Mouse (Mus musculus) embryonic facial prominence, embryonic 10.5 days (tissue): ENCODE data around the gene Shroom3. TPM values are rescaled to one million over a fixed set of nuclear protein-coding genes. Genes with fewer than 3 reads are reported as not detected.
"Not testable (repeated sequence)": the region's sequence is repeated elsewhere in the genome, so short reads cannot be mapped to it uniquely, and the experiment has no call there.

ENCODE experiments used
- DNase-seq: peaks from one replicate; pipeline ENCODE4 v3.0.0-alpha.2; 2017; ENCODE audit warnings: low spot score
- H3K27ac ChIP-seq: fragments of 300-500 bp; sonication (generic); replicated peaks from 2 replicates; pipeline ENCODE4 v1.5.1; 2016; ENCODE audit warnings: mild to moderate bottlenecking
- H3K27me3 ChIP-seq: fragments of 300-500 bp; sonication (generic); replicated peaks from 2 replicates; pipeline ENCODE4 v1.6.1; 2016; ENCODE audit warnings: low read depth, mild to moderate bottlenecking; ENCODE audit not compliant: poor library complexity, severe bottlenecking
- H3K36me3 ChIP-seq: fragments of 300-500 bp; sonication (generic); replicated peaks from 2 replicates; pipeline ENCODE4 v1.6.1; 2016; ENCODE audit warnings: mild to moderate bottlenecking, moderate library complexity
- H3K4me1 ChIP-seq: fragments of 300-500 bp; sonication (generic); 2 replicates; pipeline ENCODE4 v1.6.1; 2016
- H3K4me3 ChIP-seq: fragments of 300-500 bp; sonication (generic); 2 replicates; pipeline ENCODE4 v1.5.1; 2016; ENCODE audit warnings: mild to moderate bottlenecking, moderate library complexity
- H3K9me3 ChIP-seq: fragments of 300-500 bp; sonication (generic); 2 replicates; pipeline ENCODE4 v1.6.1; 2016; ENCODE audit warnings: mild to moderate bottlenecking
- WGBS: fragments of 180-500 bp; shearing (Covaris S2); methylation state at CpG from one replicate; pipeline ENCODE4 v1.1.7; 2016; 5-methylcytosine and 5-hydroxymethylcytosine counted together
- polyA plus RNA-seq: library from polyadenylated mRNA; unstranded; fragments of >200 nt; fragmentation: Nextera tagmentation; extraction: Ambion mirVana; gene quantifications from 2 replicates; pipeline ENCODE4 v1.2.1, GENCODE M21; 2016

Gene Shroom3
- polyA plus RNA-seq, 1 experiment from 2014 or later, result 4.8 TPM

- H3K4me3 ChIP-seq, result no peak overlapping the region
- H3K9me3 ChIP-seq, result no peaks in the 10 kb centered on the region
- peaks cover 29% of the 10 kb centered on the region for H3K36me3 ChIP-seq
- peak overlapping the region; percentile 37; the same call in 1 of the 2 replicates for H3K27ac ChIP-seq
- no peak for DNase-seq
- WGBS, result 34% methylated on average over 9 of the region's 9 CpGs
- H3K27me3 ChIP-seq, result no peaks in the 10 kb centered on the region
- H3K4me1 ChIP-seq, result peaks cover 47% of the 10 kb centered on the region
These were observed 235.6 kb downstream of the Shroom3 start for GRCm38 (mm10) chr5:92918866-92919265.

- no peak for DNase-seq
- no peak overlapping the region for H3K4me3 ChIP-seq
- WGBS, result 63% methylated on average over 14 of the region's 14 CpGs
These were observed 236.2 kb downstream of the Shroom3 start for GRCm38 (mm10) chr5:92919390-92919789.

GRCm38 (mm10) chr5:92920984-92921383 lies 237.7 kb downstream of the Shroom3 start:
- Histone ChIP-seq H3K36me3 (peaks cover 29% of the 10 kb centered on the region), H3K27ac (no peak overlapping the region), H3K4me1 (peaks cover 47% of the 10 kb centered on the region), H3K27me3 (no peaks in the 10 kb centered on the region), H3K4me3 (no peak overlapping the region), H3K9me3 (no peaks in the 10 kb centered on the region)
- no peak for DNase-seq
- 97% methylated on average over 8 of the region's 8 CpGs for WGBS

More at GRCm38 (mm10) chr5:92919390-92919789, 236.2 kb downstream of the Shroom3 start:
- Histone ChIP-seq H3K36me3 (peaks cover 29% of the 10 kb centered on the region), H3K27me3 (no peaks in the 10 kb centered on the region), H3K27ac (no peak overlapping the region), H3K4me1 (peaks cover 49% of the 10 kb centered on the region), H3K9me3 (no peaks in the 10 kb centered on the region)

GRCm38 (mm10) chr5:92921728-92922127 lies 238.5 kb downstream of the Shroom3 start:
- Histone ChIP-seq H3K27ac (no peak overlapping the region), H3K27me3 (no peaks in the 10 kb centered on the region), H3K36me3 (peaks cover 31% of the 10 kb centered on the region), H3K9me3 (no peaks in the 10 kb centered on the region), H3K4me1 (peaks cover 42% of the 10 kb centered on the region), H3K4me3 (no peak overlapping the region)
- DNase-seq, result no peak
- 83% methylated on average over 8 of the region's 8 CpGs for WGBS

GRCm38 (mm10) chr5:92922981-92923380 lies 239.7 kb downstream of the Shroom3 start:
- H3K27ac ChIP-seq, H3K9me3 ChIP-seq, H3K27me3 ChIP-seq, DNase-seq, H3K4me3 ChIP-seq: not testable (repeated sequence)
- Histone ChIP-seq H3K4me1 (peaks cover 45% of the 10 kb centered on the region), H3K36me3 (peaks cover 38% of the 10 kb centered on the region)
- 94% methylated on average over 5 of the region's 5 CpGs for WGBS

GRCm38 (mm10) chr5:92924851-92925477 lies 241.7 kb downstream of the Shroom3 start:
- Histone ChIP-seq H3K4me1 (peaks cover 31% of the 10 kb centered on the region), H3K36me3 (peaks cover 33% of the 10 kb centered on the region), H3K9me3 (no peaks in the 10 kb centered on the region), H3K4me3 (peak overlapping the region; percentile 44), H3K27ac (peak overlapping the region; percentile 70), H3K27me3 (no peaks in the 10 kb centered on the region)
- WGBS, result 5% methylated on average over 17 of the region's 17 CpGs
- DNase-seq, result peak; percentile 60

- H3K36me3 ChIP-seq, result peaks cover 25% of the 10 kb centered on the region
- H3K9me3 ChIP-seq, result no peaks in the 10 kb centered on the region
- no peak overlapping the region for H3K27ac ChIP-seq
- no peak for DNase-seq
- H3K4me3 ChIP-seq, result no peak overlapping the region
- 81% methylated on average over 10 of the region's 10 CpGs for WGBS
- peaks cover 56% of the 10 kb centered on the region for H3K4me1 ChIP-seq
- H3K27me3 ChIP-seq, result no peaks in the 10 kb centered on the region
These were observed 244.4 kb downstream of the Shroom3 start for GRCm38 (mm10) chr5:92927667-92928066.

GRCm38 (mm10) chr5:92930557-92930956 lies 247.3 kb downstream of the Shroom3 start:
- H3K4me1 ChIP-seq, result peaks cover 50% of the 10 kb centered on the region
- no peak for DNase-seq
- H3K27me3 ChIP-seq, result no peaks in the 10 kb centered on the region
- peaks cover 31% of the 10 kb centered on the region for H3K36me3 ChIP-seq
- no peak overlapping the region for H3K27ac ChIP-seq
- H3K4me3 ChIP-seq, result no peak overlapping the region
- 56% methylated on average over 6 of the region's 6 CpGs for WGBS
- no peaks in the 10 kb centered on the region for H3K9me3 ChIP-seq

- no peak for DNase-seq
- no peaks in the 10 kb centered on the region for H3K27me3 ChIP-seq
- H3K4me3 ChIP-seq, result no peak overlapping the region
- no peaks in the 10 kb centered on the region for H3K9me3 ChIP-seq
- H3K4me1 ChIP-seq, result peaks cover 47% of the 10 kb centered on the region
- peak overlapping the region; percentile 26; the same call in 1 of the 2 replicates for H3K27ac ChIP-seq
- 69% methylated on average over 16 of the region's 16 CpGs for WGBS
- peaks cover 35% of the 10 kb centered on the region for H3K36me3 ChIP-seq
These were observed 248.1 kb downstream of the Shroom3 start for GRCm38 (mm10) chr5:92931298-92931697.

GRCm38 (mm10) chr5:92933010-92933409 lies 249.8 kb downstream of the Shroom3 start:
- Histone ChIP-seq H3K27ac (no peak overlapping the region), H3K4me3 (no peak overlapping the region), H3K4me1 (peaks cover 39% of the 10 kb centered on the region), H3K9me3 (no peaks in the 10 kb centered on the region), H3K27me3 (no peaks in the 10 kb centered on the region), H3K36me3 (peaks cover 36% of the 10 kb centered on the region)
- 87% methylated on average over 10 of the region's 10 CpGs for WGBS
- no peak for DNase-seq

- peaks cover 36% of the 10 kb centered on the region for H3K36me3 ChIP-seq
- DNase-seq, result no peak
- H3K27me3 ChIP-seq, result no peaks in the 10 kb centered on the region
- H3K9me3 ChIP-seq, result no peaks in the 10 kb centered on the region
- H3K27ac ChIP-seq, result no peak overlapping the region
- WGBS, result 87% methylated on average over 7 of the region's 7 CpGs
- H3K4me1 ChIP-seq, result peaks cover 39% of the 10 kb centered on the region
- no peak overlapping the region for H3K4me3 ChIP-seq
These were observed 250.5 kb downstream of the Shroom3 start for GRCm38 (mm10) chr5:92933599-92934217.

- Histone ChIP-seq H3K9me3 (no peaks in the 10 kb centered on the region), H3K36me3 (peaks cover 40% of the 10 kb centered on the region), H3K4me1 (peaks cover 39% of the 10 kb centered on the region), H3K27me3 (no peaks in the 10 kb centered on the region), H3K27ac (no peak overlapping the region), H3K4me3 (no peak overlapping the region)
- WGBS, result 84% methylated on average over 7 of the region's 7 CpGs
- DNase-seq, result no peak
These were observed 251.2 kb downstream of the Shroom3 start for GRCm38 (mm10) chr5:92934269-92934939.

GRCm38 (mm10) chr5:92935883-92936282 lies 252.6 kb downstream of the Shroom3 start:
- peaks cover 28% of the 10 kb centered on the region for H3K4me1 ChIP-seq
- H3K36me3 ChIP-seq, result peaks cover 45% of the 10 kb centered on the region
- H3K9me3 ChIP-seq, result peaks cover 12% of the 10 kb centered on the region
- WGBS, result 84% methylated on average over 8 of the region's 8 CpGs
- no peak overlapping the region for H3K4me3 ChIP-seq
- no peak overlapping the region for H3K27ac ChIP-seq
- H3K27me3 ChIP-seq, result no peaks in the 10 kb centered on the region
- DNase-seq, result no peak
